Mouse (Mus musculus): ENCODE results near the gene Gm12216. TPM values are rescaled to one million over a fixed set of nuclear protein-coding genes. Genes with fewer than 3 reads are reported as not detected.

The Gm12216 gene
- polyA plus RNA-seq, 1 experiment, result 1.6 TPM

Other genes starting within 250 kb of the Gm12216 start
- 0.19 TPM for gene Il4, start 240.6 kb downstream of the Gm12216 start, polyA plus RNA-seq (2012; fragmentation: generic; extraction: Trizol)
- gene Il13, start 224.6 kb downstream of the Gm12216 start, polyA plus RNA-seq (2012; fragmentation: generic; extraction: Trizol), result not detected
- 4.3 TPM for gene Rad50, start 151.9 kb downstream of the Gm12216 start, polyA plus RNA-seq (2012; fragmentation: generic; extraction: Trizol)
- not detected for gene Il5, start 138.5 kb downstream of the Gm12216 start, polyA plus RNA-seq (2012; fragmentation: generic; extraction: Trizol)
- gene Irf1, start 89.2 kb downstream of the Gm12216 start, polyA plus RNA-seq (2012; fragmentation: generic; extraction: Trizol), result 25.0 TPM
- gene Gm17334, start 86.1 kb downstream of the Gm12216 start, polyA plus RNA-seq (2012; fragmentation: generic; extraction: Trizol), result 0.19 TPM
- 5.1 TPM for gene Slc22a5, start 32.4 kb upstream of the Gm12216 start, polyA plus RNA-seq (2012; fragmentation: generic; extraction: Trizol)
- gene Slc22a21, start 121.1 kb upstream of the Gm12216 start, polyA plus RNA-seq (2012; fragmentation: generic; extraction: Trizol), result 1.6 TPM
- gene Slc22a4, start 168.8 kb upstream of the Gm12216 start, polyA plus RNA-seq (2012; fragmentation: generic; extraction: Trizol), result 2.0 TPM
- 469 TPM for gene Pdlim4, start 209.8 kb upstream of the Gm12216 start, polyA plus RNA-seq (2012; fragmentation: generic; extraction: Trizol)
- 89.0 TPM for gene P4ha2, start 240.8 kb upstream of the Gm12216 start, polyA plus RNA-seq (2012; fragmentation: generic; extraction: Trizol)

Data from myocyte (in vitro differentiated cells).